Mouse (Mus musculus): ENCODE results near the gene Gpn2. TPM values are rescaled to one million over a fixed set of nuclear protein-coding genes. Genes with fewer than 3 reads are reported as not detected.

Gene Gpn2
- 1 to 10 TPM; 5.1 to 5.4 TPM for total RNA-seq (2021)
- long read RNA-seq, experiment 1, transcript Gpn2-201 (5 exons, 1,367 nt) = major isoform, 7 of 9 reads
- long read RNA-seq, experiment 1, partial matches to known transcripts = 0 of 9 reads
- long read RNA-seq, experiment 1, other reads (novel, unspliced or antisense) = 1 of 9 reads
- long read RNA-seq, experiment 2, transcript Gpn2-201 (5 exons, 1,367 nt) = major isoform, 11 of 12 reads
- long read RNA-seq, experiment 2, partial matches to known transcripts = 0 of 12 reads
- long read RNA-seq, experiment 2, other reads (novel, unspliced or antisense) = 0 of 12 reads

- DNase-seq = peak; percentile 85
- intact Hi-C loops (cut with DNase I; ENCODE audit: low total_unique reads) = no loop called here
Observed at GRCm38 (mm10) chr4:133584059-133584951, at the start of gene Gpn2. Gene Gpn2, plus strand, starts transcription at chr4:133584362.

GRCm38 (mm10) chr4:133536081-133536480 is 48.1 kb upstream of the Gpn2 start:
- intact Hi-C loops (cut with DNase I; ENCODE audit: low total_unique reads) = no loop called here
- DNase-seq = no peak

DNA sequence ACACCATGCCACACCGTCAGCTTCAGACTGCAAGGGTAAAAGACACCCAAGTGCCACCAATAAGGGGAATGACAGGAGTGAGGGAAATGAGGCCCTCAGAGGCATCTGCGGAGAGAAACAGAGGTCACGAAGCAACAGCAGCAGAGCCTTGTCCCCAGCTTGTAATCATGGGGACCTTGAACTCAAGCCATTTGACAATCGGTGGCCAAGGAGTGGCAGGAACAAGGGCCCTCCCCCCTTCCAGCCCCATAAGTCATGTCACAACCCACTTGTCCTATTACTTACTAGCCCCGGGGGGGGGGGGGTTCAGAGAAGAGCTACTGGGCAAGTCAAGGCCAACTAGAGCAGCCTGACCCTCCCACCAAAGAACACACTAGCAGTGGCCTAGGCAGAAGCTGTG is 47.5 kb upstream of the Gpn2 start:
- intact Hi-C loops (cut with DNase I; ENCODE audit: low total_unique reads) = no loop called here
- no peak for DNase-seq

- intact Hi-C loops (cut with DNase I; ENCODE audit: low total_unique reads) = no loop called here
- DNase-seq = peak; percentile 96
Observed at GRCm38 (mm10) chr4:133545272-133546231, 38.6 kb upstream of the Gpn2 start, which contains the start of gene Nudc. Gene Nudc, minus strand, starts transcription at chr4:133545996.

GRCm38 (mm10) chr4:133552029-133552428 is 32.1 kb upstream of the Gpn2 start:
- DNase-seq = no peak

GRCm38 (mm10) chr4:133552768-133553447 is 31.3 kb upstream of the Gpn2 start, which contains the start of gene Nr0b2:
Gene Nr0b2, plus strand, starts transcription at chr4:133553376.
- intact Hi-C loops (cut with DNase I; ENCODE audit: low total_unique reads) = no loop called here
- DNase-seq = no peak

More at GRCm38 (mm10) chr4:133552029-133552428, 32.1 kb upstream of the Gpn2 start:
- intact Hi-C loops (cut with DNase I; ENCODE audit: low total_unique reads) = no loop called here

DNA sequence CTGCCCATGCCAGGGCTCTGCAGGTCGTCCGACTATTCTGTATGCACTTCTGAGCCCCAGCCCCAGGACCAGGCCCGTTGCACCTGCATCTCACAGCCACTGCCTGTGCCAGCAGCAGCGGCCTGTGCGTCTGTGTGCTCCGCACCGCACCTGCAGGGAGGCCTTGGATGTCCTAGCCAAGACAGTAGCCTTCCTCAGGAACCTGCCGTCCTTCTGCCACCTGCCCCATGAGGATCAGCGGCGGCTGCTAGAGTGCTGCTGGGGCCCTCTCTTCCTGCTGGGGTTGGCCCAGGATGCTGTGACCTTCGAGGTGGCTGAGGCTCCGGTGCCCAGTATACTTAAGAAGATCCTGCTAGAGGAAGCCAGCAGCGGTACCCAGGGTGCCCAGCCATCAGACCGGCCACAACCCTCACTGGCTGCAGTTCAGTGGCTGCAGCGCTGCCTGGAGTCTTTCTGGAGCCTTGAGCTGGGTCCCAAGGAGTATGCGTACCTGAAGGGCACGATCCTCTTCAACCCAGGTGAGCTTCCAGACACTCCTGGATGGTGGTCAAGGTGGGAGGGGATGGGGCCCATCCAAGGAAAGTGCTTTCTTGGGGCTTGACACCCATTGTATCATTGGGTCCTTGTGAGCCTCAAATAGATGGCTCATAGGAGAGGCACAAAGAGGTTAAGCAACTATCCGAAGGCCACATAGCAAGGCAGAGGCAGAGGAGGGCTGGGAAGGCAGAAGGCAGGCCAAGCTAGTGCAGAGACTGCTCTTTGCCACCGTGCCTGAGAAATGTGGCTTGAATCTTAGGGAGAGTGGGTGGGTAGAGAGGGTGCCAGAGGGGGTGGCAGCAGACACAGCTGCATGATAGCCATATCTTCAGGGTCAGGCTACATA is 30.5 kb upstream of the Gpn2 start:
- intact Hi-C loops (cut with DNase I; ENCODE audit: low total_unique reads) = no loop called here
- no peak for DNase-seq

- intact Hi-C loops (cut with DNase I; ENCODE audit: low total_unique reads) = no loop called here
- no peak for DNase-seq
Observed at GRCm38 (mm10) chr4:133557041-133557717, 27.0 kb upstream of the Gpn2 start.

GRCm38 (mm10) chr4:133559846-133560245 is 24.3 kb upstream of the Gpn2 start:
- intact Hi-C loops (cut with DNase I; ENCODE audit: low total_unique reads) = no loop called here
- DNase-seq = no peak

DNA sequence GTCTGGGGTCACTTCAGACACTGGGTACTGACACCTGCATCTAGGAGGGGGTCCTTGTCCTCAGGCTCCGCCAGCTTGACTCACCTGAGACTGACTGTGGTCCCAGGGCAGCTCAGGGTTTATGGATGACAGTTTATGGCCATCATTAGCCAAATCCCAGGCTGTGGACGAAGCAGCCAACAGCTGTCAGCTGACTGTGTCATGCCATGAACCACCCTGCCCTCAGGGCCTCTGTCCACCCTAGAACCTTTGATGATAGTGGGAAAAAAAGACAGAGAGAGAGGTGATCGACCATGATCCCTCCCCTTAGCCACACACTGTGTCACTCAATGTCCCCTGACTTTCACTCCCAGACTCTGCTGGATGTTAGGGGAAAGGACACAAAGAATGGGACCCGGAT is 22.5 kb upstream of the Gpn2 start:
- DNase-seq = no peak
- intact Hi-C loops (cut with DNase I; ENCODE audit: low total_unique reads) = no loop called here

DNA sequence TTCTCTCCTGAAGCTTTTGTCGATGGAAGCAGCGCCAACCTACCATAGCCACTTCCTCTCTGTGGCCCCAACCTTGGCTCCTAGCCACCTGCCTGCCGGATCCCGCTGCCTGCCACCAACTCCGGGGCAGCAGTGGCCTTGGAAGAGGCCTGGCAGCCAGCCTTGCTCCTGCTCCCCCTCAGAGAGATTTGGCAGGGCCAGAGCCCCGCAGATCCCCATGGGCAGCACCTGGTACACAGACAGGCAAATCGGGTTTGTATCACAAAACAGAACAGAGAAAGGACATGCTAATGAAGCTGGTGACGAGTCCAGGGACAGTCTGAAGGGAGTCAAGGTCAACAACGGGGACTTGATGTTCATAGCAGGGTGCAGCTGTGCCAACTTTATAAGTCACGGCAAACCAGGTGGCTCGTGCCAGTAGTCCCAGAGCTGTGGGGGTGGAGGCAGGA is 21.0 kb upstream of the Gpn2 start:
- intact Hi-C loops (cut with DNase I; ENCODE audit: low total_unique reads) = no loop called here
- DNase-seq = no peak

DNA sequence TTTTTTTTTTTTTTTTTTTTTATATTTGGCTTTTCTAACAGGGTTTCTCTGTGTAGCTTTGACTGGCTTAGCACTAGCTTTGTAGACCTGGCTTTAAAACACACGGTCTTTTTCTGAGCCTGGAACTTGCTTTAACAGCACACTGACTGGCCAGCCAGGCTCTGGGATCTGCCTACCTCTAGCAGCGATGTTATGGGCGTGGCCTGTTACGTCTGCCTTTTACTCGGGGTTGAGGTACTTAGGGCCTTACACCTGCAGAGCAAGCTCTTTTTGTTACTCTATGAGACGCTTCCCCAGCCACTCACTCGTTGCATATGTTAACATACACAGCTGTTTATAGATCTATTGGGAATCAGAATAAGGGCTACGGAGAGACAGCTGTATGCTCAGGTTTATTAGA is 16.9 kb upstream of the Gpn2 start:
- no peak for DNase-seq
- intact Hi-C loops (cut with DNase I; ENCODE audit: low total_unique reads) = no loop called here

- intact Hi-C loops (cut with DNase I; ENCODE audit: low total_unique reads) = no loop called here
- no peak for DNase-seq
Observed at GRCm38 (mm10) chr4:133569291-133570065, 14.7 kb upstream of the Gpn2 start.

DNA sequence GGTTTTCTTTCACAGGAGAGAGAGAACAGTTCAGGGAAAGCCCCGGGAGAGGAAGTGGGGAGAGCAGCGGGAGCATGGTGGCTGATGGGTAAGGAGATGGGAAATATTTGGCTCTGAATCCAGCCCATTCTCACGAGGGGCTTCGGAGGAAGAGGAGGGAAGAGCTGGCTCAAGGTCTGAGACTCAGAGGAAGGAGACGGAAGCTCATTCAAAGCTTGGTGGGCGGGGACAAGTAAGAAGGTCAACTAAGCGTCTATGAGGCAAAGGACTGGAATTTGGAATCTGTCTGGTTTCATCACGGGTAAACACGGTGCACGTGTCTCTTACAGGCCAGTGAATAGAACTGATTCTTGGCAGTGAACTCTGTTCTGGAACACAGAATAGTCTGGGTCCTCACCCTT is 14.1 kb upstream of the Gpn2 start:
- intact Hi-C loops (cut with DNase I; ENCODE audit: low total_unique reads) = no loop called here
- DNase-seq = no peak

GRCm38 (mm10) chr4:133574070-133574842 is 9.9 kb upstream of the Gpn2 start, which contains the start of gene Gpatch3:
Gene Gpatch3, plus strand, starts transcription at chr4:133574745.
- intact Hi-C loops (cut with DNase I; ENCODE audit: low total_unique reads) = no loop called here
- DNase-seq = peak; percentile 91

DNA sequence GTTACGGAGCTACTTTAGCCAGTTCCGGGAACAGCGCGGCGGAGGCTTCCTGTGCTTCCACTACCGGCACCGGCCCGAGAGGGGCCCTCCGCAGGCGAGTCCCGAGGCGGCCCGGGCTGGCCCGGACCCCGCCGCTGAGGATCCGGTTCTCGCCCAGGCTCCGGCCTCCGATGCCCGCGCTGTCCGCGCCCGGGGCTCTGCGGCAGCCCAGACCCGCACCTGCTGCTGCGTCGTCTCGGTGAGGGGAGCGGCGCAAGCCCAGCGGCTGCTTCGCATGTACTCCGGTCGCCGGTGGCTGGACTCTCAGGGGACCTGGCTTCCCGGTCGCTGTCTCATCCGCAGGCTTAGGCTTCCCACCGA is 9.3 kb upstream of the Gpn2 start:
- intact Hi-C loops (cut with DNase I; ENCODE audit: low total_unique reads) = no loop called here
- no peak for DNase-seq
